Mouse (Mus musculus): Measurements from ENCODE around the gene Dagla.

GRCm38 (mm10) chr19:10276483-10277144 is 28.1 kb downstream of the Dagla start:
- no peak for TF ChIP-seq POLR2A (IDR thresholded peaks at IDR 0.05; ENCODE audit: insufficient read length, low read depth)
- TF ChIP-seq MAX (IDR thresholded peaks at IDR 0.05; ENCODE audit: low read depth): no peak
- TF ChIP-seq E2F4 (IDR thresholded peaks at IDR 0.05; ENCODE audit: insufficient read depth): no peak
